15 mouse cellular contexts compared by ENCODE assay signal in the genomic region with DNA sequence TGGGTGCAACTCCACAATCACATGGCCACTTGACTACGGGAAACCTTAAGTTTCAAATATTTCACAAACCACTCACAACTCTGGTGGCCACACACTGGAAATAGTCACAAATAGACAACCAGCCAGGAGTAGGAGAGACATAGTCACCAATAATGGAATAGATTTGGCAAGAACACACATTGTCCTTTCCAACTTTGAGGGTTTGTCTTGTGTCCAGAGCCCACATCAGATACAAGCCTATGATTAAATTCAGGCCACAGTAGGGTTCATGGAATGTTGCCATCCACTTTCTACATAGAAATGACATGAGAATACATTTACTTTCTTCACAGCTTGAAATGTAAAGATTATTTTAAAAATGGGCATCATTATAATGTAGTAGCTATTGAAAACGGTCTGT.
"Had no signal": no experiment of that assay in that cellular context is flagged by ENCODE, and none has a peak within 500 bp of the region (broad histone marks: within the 10 kb centered on the region; RNA-seq: fewer than 3 reads in every experiment).

No protein-coding gene starts in this region.

- H3K36me3 ChIP-seq: limb, embryonic 15.5 days; liver, embryonic 12.5 days; midbrain, embryonic 12.5 days; neural tube, embryonic 13.5 days; stomach, embryonic 15.5 days had no signal

- H3K4me2 ChIP-seq: limb, embryonic 15.5 days; liver, embryonic 12.5 days; midbrain, embryonic 12.5 days; neural tube, embryonic 13.5 days; stomach, embryonic 15.5 days had no signal

- H3K4me1 ChIP-seq: limb, embryonic 15.5 days; liver, embryonic 12.5 days; midbrain, embryonic 12.5 days; neural tube, embryonic 13.5 days; stomach, embryonic 15.5 days had no signal

- H3K4me3 ChIP-seq: limb, embryonic 15.5 days; liver, embryonic 12.5 days; midbrain, embryonic 12.5 days; neural tube, embryonic 13.5 days; stomach, embryonic 15.5 days had no signal

- H3K27ac ChIP-seq: limb, embryonic 15.5 days; liver, embryonic 12.5 days; midbrain, embryonic 12.5 days; neural tube, embryonic 13.5 days; stomach, embryonic 15.5 days had no signal

- ATAC-seq: liver, embryonic 12.5 days; midbrain, embryonic 16.5 days had no signal

- H3K9me3 ChIP-seq: limb, embryonic 15.5 days; liver, embryonic 12.5 days; midbrain, embryonic 12.5 days; neural tube, embryonic 13.5 days; stomach, embryonic 15.5 days had no signal

- H3K27me3 ChIP-seq: limb, embryonic 15.5 days; liver, embryonic 12.5 days; midbrain, embryonic 12.5 days; neural tube, embryonic 13.5 days; stomach, embryonic 15.5 days had no signal

- DNase-seq: kidney, adult 8-10 months; kidney, postnatal 25 days; layer of hippocampus, adult 9-11 months; layer of hippocampus, postnatal 36 days; lung, postnatal 14 days; retina, postnatal 1 day; right cerebral cortex, postnatal 4 days; thymus, adult 2 months; thymus, postnatal 36 days had no signal

- H3K9ac ChIP-seq: limb, embryonic 15.5 days; liver, embryonic 12.5 days; midbrain, embryonic 12.5 days; neural tube, embryonic 13.5 days; stomach, embryonic 15.5 days had no signal
